Mouse (Mus musculus) megakaryocyte, embryonic 14.5 days (primary cell): ENCODE data around the gene Hhat.

ENCODE experiments used
- FLI1 ChIP-seq: IDR thresholded peaks from 2 replicates; pipeline ENCODE4 v1.6.1; 2012; ENCODE audit warnings: low read length, inconsistent platforms, mixed read lengths
- GATA1 ChIP-seq: IDR thresholded peaks from 3 replicates; pipeline ENCODE4 v1.6.1; 2012; ENCODE audit warnings: mixed read lengths, low read length, inconsistent platforms, borderline replicate concordance

GRCm38 (mm10) chr1:192476704-192477103, 294.3 kb downstream of the Hhat start:
- TF ChIP-seq FLI1 (no peak), GATA1 (no peak)
